Mouse (Mus musculus) v-Abl transformed pro-B cells (cell line): ENCODE measurements around the gene Emc9.

Source experiments
- in situ Hi-C, 2 experiments: fragments of 400-800 bp; cut with MboI; formaldehyde crosslinking; loops; one replicate each; pipeline ENCODE4 v1.15.1; 2025; ENCODE audit not compliant: unreplicated experiment in 2 of 2

Gene Emc9

DNA sequence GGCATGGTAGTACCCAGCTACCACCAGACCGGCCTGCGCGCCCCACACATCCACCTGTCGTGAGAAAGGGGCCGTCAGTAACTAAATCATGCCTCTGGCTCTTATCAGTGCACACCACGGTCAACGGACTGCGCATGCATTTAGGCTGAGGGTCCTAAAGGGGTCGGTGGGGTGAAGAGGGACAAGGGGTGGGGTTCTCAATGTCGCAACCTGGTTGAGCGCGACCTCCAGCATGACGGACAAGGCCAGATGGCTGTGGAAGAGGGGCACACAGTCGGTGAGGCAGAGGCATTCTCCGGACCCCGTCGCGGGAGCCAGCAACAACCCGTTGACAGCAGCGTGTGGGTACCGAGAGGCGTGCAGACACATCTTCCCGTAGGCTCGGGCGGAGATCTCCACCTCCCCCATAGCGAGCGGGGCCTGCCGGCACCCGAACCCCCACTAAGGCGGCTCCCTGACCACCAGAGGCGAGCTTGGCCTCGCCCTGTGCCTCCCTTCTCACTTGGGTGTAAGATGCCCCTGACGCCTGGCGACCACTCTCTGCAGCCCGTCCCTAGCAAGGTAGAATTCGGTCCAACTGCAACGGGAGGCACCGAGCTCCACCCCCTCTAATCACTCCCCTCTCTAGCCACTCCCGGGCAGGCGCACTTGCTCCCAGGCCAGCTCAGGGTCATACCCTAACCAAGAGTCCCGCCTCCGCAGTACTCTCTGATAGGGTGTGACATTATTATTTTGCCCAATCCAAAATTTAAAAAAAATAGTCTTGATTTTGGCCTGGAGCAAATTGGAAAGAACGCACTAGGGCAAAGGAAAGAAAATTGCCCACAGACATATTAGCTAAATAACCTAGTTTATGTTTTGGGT, at the start of gene Emc9:
Gene Emc9 (minus strand): TSS at position 601 of the 864 bp plus-strand sequence.
- in situ Hi-C loops, result loop anchor here (5.0 to 10.0 kb wide), 2 partner anchors 88 to 90 kb away; partner anchors contain the start of gene Carmil3 (in 1 of the 2)

DNA sequence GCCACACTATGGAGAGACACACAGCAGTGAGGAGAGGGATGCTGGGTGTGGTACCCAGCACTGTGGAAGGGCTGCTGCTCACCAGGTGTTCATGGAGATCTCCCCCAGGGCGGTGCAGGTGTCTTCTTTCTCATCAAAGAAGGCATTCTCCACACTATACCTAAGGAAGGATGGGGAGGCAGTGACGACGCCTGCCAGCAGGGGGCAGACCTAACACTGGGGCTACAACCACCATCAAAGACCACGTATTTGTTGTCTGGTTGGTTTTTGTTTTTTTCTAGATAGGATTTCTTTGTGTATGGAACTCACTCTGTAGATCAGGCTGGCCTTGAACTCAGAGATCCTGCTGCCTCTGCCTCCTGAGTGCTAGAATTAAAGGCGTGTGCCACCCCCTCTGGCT, 44.2 kb upstream of the Emc9 start:
- in situ Hi-C loops, result loop anchor here (5.0 kb wide), 1 partner anchor 123 kb away; no protein-coding TSS in a partner anchor

DNA sequence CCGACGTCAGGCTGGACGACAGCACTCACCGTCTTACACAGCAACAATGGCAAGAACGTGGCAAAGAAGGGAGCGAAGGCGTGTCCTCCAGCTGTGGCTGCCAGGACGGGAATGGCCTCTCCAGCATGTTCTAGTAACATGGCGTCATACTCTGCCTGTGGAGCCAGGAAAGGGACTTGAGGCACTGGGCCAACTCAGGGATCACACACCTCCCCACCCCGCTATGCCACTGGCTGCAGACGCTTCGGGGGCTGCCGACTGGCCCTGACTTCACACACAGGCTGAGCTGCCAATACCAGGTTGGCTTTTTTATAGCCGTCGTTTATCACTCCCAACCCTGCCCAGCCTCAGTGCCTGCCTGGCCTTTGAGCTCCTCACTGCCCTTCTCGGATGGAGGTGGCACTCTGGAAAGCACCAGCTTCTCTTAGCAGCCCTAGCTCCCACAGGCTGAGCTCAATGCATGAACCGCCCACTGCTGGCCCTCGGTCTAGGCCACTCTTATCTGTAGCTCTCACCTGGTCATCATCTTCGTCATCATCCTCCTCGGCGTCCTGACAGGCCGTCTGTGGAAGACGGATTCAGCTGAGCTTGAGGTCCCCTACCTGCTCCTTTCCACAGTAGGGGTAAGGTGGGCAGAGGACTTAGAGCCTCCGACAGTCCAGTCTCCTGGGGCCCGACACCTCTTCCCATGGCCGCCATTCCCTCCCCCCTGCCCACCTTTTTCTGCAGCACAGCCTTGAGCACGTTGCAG, 43.1 kb upstream of the Emc9 start:
- in situ Hi-C loops, result loop anchor here (5.0 kb wide), 1 partner anchor 124 kb away; no protein-coding TSS in a partner anchor

DNA sequence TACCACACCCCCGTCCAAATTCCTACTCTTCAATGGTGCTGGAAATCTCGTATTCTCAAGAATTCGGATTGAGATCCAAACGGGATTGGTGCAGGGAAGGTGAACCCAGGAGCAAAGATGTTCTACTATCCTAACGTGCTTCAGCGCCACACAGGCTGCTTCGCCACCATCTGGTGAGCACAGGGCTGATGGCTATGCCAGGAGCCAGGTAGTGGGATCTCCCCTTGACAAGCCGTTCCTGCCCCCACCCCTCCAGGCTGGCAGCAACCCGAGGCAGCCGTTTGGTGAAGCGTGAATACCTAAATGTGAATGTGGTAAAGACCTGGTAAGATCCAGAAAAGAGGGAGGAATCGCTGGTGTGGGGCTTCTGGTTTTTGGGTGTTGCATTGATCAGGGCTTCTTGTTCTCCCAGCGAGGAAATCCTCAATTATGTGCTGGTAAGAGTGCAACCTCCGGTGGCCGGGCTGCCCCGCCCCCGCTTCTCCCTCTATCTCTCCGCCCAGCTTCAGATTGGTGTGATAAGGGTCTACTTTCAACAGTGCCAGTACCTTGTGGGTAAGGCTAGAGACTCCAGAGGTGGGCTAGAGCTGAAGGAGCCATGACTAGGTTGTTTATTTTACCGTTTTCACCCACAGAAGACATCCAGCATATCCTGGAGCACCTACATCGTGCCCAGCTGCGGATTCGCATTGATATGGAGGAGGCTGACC, 33.5 kb upstream of the Emc9 start:
- in situ Hi-C loops, result no loop called here

DNA sequence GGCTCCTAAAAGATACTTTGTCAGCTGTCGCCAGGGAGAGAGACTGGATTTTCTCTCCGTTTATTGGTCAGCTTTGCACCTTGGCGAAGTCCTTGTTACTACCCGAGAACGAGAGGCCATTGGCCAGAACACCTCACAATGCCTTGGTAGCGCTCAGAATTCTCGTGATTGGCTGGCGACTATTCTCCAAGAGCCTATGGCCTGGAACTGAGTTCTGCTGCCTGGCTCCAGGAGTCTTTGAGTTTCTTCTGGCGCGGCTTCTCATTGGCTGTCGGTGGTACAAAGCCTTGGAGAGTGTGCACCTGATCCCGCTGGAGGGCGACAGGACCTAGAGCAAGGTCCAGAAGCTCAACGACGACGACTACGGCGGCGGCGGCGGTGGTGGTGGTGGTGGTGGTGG, 32.7 kb upstream of the Emc9 start, which contains the start of gene Rec8:
Gene Rec8 (plus strand): TSS at position 216 of the 400 bp plus-strand sequence.
- in situ Hi-C loops, result no loop called here

DNA sequence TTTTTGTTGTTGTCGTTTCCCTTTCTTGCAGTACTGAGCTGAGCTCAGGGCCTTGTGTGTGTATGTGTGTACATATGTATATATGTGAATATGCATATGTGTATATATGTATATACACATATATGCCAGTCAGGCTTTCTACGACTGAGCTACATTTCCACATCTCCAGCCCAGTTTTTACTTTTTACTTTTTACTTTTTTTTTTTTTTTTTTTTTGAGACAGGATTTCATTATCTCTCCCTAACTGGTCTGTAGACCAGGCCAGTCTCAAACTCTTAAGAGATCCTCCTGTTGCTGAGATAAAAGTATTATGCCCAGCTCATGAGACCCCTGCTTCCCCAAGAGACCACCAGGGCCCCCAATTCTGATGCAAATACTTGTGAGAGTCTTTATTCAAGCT, 31.7 kb upstream of the Emc9 start:
- in situ Hi-C loops, result no loop called here

DNA sequence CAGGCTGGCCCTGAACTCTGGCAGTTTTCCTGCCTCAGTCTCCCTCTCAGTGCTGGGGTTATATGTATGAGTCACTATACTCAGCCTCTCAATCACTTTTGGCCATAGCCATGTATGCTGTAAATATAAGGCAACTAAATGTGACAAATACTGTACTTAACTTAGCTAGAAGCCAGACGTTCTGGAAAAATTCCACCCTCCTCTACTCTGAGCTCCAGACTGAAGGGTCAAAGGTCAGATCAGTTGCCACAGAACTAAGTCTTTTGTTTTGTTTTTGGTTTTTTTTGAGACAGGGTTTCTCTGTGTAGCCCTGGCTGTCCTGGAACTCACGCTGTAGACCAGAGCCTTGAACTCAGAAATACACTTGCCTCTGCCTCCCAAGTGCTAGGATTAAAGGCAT, 30.8 kb upstream of the Emc9 start:
- in situ Hi-C loops, result no loop called here

DNA sequence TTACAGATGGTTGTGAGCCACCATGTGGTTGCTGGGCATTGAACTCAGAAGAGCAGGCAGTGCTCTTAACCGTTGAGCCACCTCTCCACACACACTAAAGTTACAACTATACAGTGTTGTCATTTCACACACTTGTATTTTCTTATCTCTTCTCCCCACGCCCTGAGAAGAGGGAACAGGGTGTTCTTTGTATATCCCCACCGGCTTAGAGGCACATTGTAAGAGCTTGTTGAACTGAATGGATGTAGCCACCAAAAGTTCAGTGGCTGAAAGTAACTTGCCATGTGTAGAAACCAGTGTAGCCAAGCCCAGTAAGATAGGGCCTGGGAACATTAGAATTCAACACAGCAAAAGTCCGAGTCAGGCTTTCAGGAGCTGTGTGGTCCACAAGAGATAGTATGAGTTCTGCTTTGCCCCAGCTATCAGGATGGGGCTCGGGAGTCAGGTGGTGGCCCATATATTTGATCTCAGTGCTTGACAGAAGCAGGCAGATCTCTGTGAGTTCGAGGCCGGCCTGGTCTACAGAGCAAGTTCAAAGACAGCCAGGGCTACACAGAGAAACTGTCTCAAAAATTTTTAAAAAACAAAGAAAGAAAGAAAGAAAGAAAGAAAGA, 29.6 kb upstream of the Emc9 start:
- in situ Hi-C loops, result no loop called here

DNA sequence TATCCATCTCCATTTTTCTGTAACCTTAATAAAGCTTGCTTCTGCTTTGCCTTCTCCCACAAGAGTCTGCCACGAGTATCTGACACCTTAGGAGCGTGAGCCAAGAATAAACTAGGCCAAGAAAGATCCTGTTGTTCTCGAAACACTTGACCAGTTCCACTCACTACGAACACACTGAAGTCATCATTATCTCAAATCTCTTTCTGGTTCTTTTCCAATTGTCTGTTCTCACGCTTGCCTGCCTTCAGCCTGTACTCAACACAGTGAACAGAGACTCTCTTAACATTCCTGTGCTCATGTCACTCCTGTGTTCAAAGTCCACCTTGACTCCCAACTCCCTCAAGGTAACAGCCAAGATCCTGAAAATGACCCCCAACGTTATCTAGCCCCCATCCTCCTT, 28.2 kb upstream of the Emc9 start:
- in situ Hi-C loops, result no loop called here

DNA sequence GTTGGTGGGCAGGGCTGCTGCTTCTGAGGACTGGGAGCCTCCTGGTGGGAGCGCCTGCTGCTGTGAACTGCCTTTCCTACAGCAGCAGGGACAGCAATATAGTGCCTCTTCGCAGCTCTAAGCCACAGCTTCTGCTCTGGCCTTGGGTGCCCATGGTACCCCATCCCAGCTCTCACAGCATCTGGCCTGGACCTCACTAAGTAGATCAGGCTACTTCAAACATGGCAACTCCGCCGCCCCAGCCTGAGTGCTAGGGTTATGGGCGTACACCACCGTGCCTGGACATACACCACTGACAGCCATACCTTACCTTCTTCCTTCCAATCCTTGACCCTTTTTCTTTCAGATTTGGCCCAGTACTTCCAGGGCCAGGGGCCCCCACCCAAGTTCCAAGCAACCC, 23.2 kb upstream of the Emc9 start:
- in situ Hi-C loops, result no loop called here

DNA sequence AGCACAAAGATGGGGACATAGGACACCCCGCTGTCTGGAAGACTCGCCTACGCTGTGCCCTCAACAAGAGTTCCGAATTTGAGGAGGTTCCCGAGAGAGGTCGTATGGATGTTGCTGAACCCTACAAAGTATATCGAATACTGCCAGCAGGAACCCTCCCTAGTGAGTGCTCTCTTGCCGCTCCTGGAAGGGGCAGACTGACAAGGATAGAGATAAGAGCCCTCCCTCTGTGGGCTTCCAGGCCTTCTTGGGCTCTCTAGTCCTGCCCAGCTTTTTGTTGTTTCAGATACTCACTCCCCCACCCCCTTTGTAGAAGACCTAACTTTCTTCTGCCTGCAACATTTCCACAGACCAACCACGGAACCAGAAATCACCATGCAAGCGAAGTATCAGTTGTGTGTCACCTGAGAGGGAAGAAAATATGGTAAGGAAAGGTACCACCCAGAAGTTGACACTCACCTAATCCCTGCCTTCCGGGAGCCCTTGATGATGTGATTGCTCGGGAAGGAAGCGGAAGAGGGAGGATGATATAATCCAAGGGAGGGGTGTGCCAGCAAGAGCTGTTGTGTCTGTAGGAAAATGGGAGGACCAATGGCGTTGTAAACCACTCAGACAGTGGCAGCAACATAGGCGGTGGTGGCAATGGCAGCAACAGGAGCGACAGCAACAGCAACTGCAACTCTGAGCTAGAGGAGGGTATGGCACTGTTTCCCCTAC, 20.8 kb upstream of the Emc9 start:
- in situ Hi-C loops, result no loop called here

DNA sequence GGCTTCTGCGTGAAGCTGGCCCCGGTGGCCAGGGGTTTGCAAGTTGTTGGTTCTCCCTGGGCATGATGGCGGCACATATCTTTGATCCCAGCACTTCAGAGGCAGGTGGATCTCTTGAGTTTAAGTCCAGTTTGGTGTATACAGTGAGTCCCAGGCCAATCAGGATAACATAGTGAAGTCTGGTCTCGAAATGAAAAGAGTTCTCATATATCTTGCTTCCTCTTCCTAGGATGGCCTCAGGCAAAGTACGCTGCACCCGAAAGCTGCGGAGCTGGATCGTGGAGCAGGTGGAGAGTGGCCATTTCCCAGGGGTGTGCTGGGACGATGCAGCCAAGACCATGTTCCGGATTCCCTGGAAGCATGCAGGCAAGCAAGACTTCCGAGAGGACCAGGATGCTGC, 19.7 kb upstream of the Emc9 start:
- in situ Hi-C loops, result no loop called here

DNA sequence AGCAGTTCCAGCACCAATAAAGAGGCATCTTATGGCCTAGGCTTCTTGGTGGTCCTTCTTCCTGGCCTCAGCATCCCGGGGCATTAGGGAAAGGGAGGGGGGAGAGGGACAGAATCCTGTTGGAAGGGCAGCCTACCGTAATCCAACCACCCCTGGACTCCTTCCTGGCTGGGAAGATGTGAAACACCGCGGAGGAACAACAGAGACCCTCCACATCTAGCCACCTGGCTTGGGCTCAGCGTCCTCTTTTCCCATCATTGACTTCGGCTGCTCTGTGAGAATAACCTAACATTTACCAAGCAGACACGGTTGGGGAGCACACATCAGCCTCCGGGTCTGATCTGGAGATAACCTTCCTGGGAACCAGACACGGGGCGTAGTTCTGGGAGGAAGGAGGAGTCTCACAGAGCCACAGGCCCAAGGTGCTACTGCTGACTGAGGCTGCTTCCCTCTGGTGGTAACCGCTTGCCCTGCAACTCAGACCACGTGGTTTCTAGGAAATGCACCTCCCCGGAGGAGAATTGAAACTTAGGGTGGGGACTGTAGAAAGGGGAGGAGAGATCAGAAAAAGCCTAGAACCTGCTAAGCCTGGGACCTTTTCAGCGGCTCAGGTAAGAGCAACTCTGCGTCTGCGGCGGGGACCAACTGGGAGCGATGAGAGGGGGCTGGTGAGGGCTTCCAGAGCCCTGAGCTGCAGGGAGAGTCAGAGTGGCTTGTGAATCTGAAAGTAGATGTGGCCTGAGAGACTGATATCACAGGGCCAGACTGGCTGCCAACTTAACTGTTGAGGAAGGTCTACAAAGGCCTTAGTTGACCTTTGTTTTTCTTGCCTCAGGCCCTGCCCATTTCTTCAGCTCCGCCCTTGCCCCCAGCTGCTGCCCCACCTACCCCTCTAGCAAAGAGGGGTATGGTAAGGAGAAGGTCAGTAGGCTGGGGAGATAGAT, 18.8 kb upstream of the Emc9 start:
- in situ Hi-C loops, result no loop called here

DNA sequence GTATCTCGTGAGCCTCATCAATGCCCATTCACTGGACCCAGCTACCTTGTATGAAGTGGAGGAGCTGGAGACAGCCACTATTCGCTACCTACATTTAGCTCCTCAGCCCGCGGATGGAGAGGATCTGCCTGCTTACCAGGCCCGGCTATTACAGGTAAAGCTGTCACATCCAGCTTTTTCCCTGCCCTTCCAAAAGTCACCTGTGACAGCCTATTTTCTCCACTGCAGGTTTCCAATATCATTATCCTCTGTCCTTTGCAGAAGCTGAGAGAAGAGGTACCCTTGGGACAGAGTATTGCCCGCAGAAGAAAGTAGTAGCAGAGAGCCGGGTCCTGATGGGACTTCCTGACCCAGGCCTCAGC, 18.1 kb upstream of the Emc9 start, which contains the start of gene Irf9:
Gene Irf9 (plus strand): TSS at position 301 of the 362 bp plus-strand sequence.
- in situ Hi-C loops, result no loop called here

DNA sequence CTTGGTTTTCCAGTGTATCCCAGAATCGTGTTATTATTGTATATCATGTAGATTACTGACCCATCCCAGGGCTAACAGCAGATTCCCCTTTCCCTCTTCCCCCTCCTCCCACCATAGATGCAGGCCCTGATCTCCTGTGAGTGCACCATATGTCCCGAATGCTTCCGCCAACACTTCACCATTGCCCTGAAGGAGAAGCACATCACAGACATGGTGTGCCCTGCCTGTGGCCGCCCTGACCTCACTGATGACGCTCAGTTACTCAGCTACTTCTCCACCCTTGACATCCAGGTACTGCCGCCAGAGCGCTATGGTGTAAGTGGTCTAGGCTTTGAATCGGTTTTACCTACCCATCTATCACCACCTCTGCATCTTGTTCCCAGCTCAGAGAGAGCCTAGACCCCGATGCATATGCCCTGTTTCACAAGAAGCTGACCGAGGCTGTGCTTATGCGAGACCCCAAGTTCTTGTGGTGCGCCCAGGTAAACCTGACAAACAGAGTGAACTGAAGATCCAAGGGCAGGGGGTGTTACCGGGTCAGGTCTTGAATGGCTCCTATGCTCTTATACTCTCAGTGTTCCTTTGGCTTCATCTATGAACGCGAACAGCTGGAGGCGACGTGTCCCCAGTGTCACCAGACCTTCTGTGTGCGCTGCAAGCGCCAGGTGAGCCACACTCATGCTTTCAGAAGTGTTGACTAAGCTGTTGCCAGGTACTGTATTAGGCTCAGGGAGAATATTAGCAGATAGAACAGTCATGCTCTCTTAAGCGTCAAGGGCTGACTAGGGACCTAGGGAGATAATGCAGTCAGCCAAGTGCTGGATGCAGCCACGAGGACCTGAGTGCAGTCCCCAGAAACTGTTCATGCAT, 13.7 kb upstream of the Emc9 start:
- in situ Hi-C loops, result no loop called here

DNA sequence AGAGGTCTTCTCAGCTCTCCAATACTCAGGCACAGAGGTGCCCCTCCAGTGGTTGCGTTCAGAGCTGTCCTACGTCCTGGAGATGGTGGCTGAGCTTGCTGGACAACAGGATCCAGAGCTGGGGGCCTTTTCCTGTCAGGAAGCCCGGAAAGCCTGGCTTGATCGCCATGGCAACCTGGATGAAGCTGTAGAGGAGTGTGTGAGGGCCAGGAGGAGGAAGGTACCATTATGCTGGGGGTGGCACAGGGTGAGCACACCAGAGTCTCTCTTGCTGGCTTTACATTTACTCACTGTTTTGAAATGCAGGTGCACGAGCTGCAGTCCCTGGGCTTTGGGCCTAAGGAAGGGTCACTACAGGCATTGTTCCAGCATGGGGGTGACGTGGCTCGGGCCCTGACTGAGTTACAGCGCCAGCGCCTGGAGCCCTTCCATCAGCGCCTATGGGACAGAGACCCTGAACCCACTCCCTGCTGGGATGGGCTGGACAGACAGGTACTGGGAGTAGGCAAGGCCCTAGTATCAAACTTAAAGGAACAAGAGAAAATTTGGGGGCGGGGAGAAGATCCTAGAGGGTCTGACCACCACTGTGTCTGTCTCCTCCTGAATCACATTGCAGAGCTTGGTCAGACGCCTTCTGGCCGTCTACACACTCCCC, 11.1 kb upstream of the Emc9 start:
- in situ Hi-C loops, result no loop called here

DNA sequence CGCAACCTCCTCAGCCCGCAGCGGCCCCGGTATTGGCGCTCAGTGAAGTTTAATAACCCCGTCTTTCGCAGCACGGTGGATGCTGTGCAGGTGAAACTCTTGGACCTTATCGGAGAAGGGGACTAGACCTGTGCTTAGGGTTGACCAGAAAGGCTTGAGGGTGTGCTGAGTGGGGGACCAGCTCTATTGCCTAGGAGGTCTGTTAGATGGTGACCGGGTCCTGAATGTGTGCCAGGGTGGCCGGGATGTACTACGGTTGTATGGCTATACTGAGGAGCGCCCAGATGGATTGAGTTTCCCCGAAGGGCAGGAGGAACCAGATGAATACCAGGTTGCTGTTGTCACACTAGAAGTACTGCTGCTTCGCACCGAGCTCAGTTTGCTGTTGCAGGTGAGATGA, 7.1 kb upstream of the Emc9 start:
- in situ Hi-C loops, result no loop called here
